Mouse (Mus musculus) granulocyte monocyte progenitor cell, adult 5-6 weeks (primary cell): ENCODE data around the gene Zpbp2. TPM values are rescaled to one million over a fixed set of nuclear protein-coding genes. Genes with fewer than 3 reads are reported as not detected.
"Not testable (repeated sequence)": the region's sequence is repeated elsewhere in the genome, so short reads cannot be mapped to it uniquely, and the experiment has no call there.

Experiments
- ATAC-seq: replicated peaks from 2 replicates; pipeline ENCODE4 v1.8.0; 2016; ENCODE audit warnings: mild to moderate bottlenecking, moderate TSS enrichment, inconsistent platforms; ENCODE audit not compliant: poor library complexity, severe bottlenecking
- total RNA-seq, 2 experiments: library from RNA; stranded (forward) in 1 of 2; stranded (reverse) in 1 of 2; fragments of 200-712, 200-1000 nt in 1 of 2; fragments of >200 nt in 1 of 2; fragmentation: Nextera tagmentation in 1 of 2; gene quantifications; 2 replicates each; pipeline ENCODE4 v1.2.3; 2014 to 2017

Gene Zpbp2
- total RNA-seq, 2 experiments from 2014 or later: 1.6 TPM; not detected in 1

GRCm38 (mm10) chr11:98587684-98588546 is 37.0 kb downstream of the Zpbp2 start:
- peak; percentile 60 for ATAC-seq

- ATAC-seq: no peak
These were observed 38.0 kb downstream of the Zpbp2 start for GRCm38 (mm10) chr11:98588833-98589281.

GRCm38 (mm10) chr11:98589306-98589705 is 38.4 kb downstream of the Zpbp2 start:
- no peak for ATAC-seq

- no peak for ATAC-seq
These were observed 39.9 kb downstream of the Zpbp2 start for GRCm38 (mm10) chr11:98590548-98591445.

GRCm38 (mm10) chr11:98595021-98595420 is 44.1 kb downstream of the Zpbp2 start:
- ATAC-seq: no peak

GRCm38 (mm10) chr11:98595473-98595872 is 44.6 kb downstream of the Zpbp2 start:
- ATAC-seq: no peak

GRCm38 (mm10) chr11:98595955-98596354 is 45.1 kb downstream of the Zpbp2 start:
- no peak for ATAC-seq

- peak; percentile 69 for ATAC-seq
These were observed 46.5 kb downstream of the Zpbp2 start for GRCm38 (mm10) chr11:98597363-98597762.

- ATAC-seq: no peak
These were observed 47.1 kb downstream of the Zpbp2 start, which contains the start of gene Lrrc3c for GRCm38 (mm10) chr11:98597991-98598390. Gene Lrrc3c, plus strand, starts transcription at chr11:98598291.

- no peak for ATAC-seq
These were observed 48.0 kb downstream of the Zpbp2 start for GRCm38 (mm10) chr11:98598851-98599290.

- ATAC-seq: 0 out of 2 replicates have a peak, but pooled peaks have one; percentile 12
These were observed 48.4 kb downstream of the Zpbp2 start for GRCm38 (mm10) chr11:98599291-98599690.

- ATAC-seq: peak; percentile 63
These were observed 51.3 kb downstream of the Zpbp2 start for GRCm38 (mm10) chr11:98602090-98602690.

GRCm38 (mm10) chr11:98603953-98604352 is 53.1 kb downstream of the Zpbp2 start:
- ATAC-seq: no peak

GRCm38 (mm10) chr11:98604911-98605310 is 54.0 kb downstream of the Zpbp2 start:
- not testable (repeated sequence) for ATAC-seq

GRCm38 (mm10) chr11:98606763-98607162 is 55.9 kb downstream of the Zpbp2 start:
- peak; percentile 69 for ATAC-seq

Other genes with a start within 250 kb of the Zpbp2 start
- not detected in 2 replicates for gene Neurod2, start 221.4 kb upstream of the Zpbp2 start, total RNA-seq (2014; fragmentation: Nextera tagmentation)
- not detected in 2 replicates for gene Neurod2, start 221.4 kb upstream of the Zpbp2 start, total RNA-seq (2017)
- not detected in 2 replicates for gene Ppp1r1b, start 202.7 kb upstream of the Zpbp2 start, total RNA-seq (2014; fragmentation: Nextera tagmentation)
- gene Ppp1r1b, start 202.7 kb upstream of the Zpbp2 start, total RNA-seq (2017): not detected in 2 replicates
- 18.4 and 24.9 TPM in 2 replicates for gene Stard3, start 192.7 kb upstream of the Zpbp2 start, total RNA-seq (2014; fragmentation: Nextera tagmentation)
- 18.2 and 27.8 TPM in 2 replicates for gene Stard3, start 192.7 kb upstream of the Zpbp2 start, total RNA-seq (2017)
- not detected in 2 replicates for gene Tcap, start 167.3 kb upstream of the Zpbp2 start, total RNA-seq (2014; fragmentation: Nextera tagmentation)
- gene Tcap, start 167.3 kb upstream of the Zpbp2 start, total RNA-seq (2017): not detected in 2 replicates
- gene Pnmt, start 164.6 kb upstream of the Zpbp2 start, total RNA-seq (2014; fragmentation: Nextera tagmentation): not detected in 2 replicates
- gene Pnmt, start 164.6 kb upstream of the Zpbp2 start, total RNA-seq (2017): not detected in 2 replicates
- 1.3 and 3.1 TPM in 2 replicates for gene Pgap3, start 150.6 kb upstream of the Zpbp2 start, total RNA-seq (2014; fragmentation: Nextera tagmentation)
- 1.4 and 2.8 TPM in 2 replicates for gene Pgap3, start 150.6 kb upstream of the Zpbp2 start, total RNA-seq (2017)
- not detected in 2 replicates for gene Erbb2, start 138.6 kb upstream of the Zpbp2 start, total RNA-seq (2014; fragmentation: Nextera tagmentation)
- gene Erbb2, start 138.6 kb upstream of the Zpbp2 start, total RNA-seq (2017): not detected in 2 replicates
- 66.2 and 84.5 TPM in 2 replicates for gene Mien1, start 112.1 kb upstream of the Zpbp2 start, total RNA-seq (2014; fragmentation: Nextera tagmentation)
- 23.7 and 24.9 TPM in 2 replicates for gene Mien1, start 112.1 kb upstream of the Zpbp2 start, total RNA-seq (2017)
- not detected in 2 replicates for gene Grb7, start 104.7 kb upstream of the Zpbp2 start, total RNA-seq (2014; fragmentation: Nextera tagmentation)
- gene Grb7, start 104.7 kb upstream of the Zpbp2 start, total RNA-seq (2017): not detected in 2 replicates
- gene Ikzf3, start 5.1 kb upstream of the Zpbp2 start, total RNA-seq (2014; fragmentation: Nextera tagmentation): 0.15 TPM in 1 of 2 replicates, not detected in the other
- not detected in 2 replicates for gene Ikzf3, start 5.1 kb upstream of the Zpbp2 start, total RNA-seq (2017)
- gene Ormdl3, start 36.3 kb downstream of the Zpbp2 start, total RNA-seq (2014; fragmentation: Nextera tagmentation): 5.9 and 7.3 TPM in 2 replicates
- gene Ormdl3, start 36.3 kb downstream of the Zpbp2 start, total RNA-seq (2017): 7.7 and 8.6 TPM in 2 replicates
- gene Lrrc3c, start 47.2 kb downstream of the Zpbp2 start, total RNA-seq (2014; fragmentation: Nextera tagmentation): not detected in 2 replicates
- not detected in 2 replicates for gene Lrrc3c, start 47.2 kb downstream of the Zpbp2 start, total RNA-seq (2017)
- 1.6 and 1.8 TPM in 2 replicates for gene Gm12355, start 74.6 kb downstream of the Zpbp2 start, total RNA-seq (2014; fragmentation: Nextera tagmentation)
- 4.8 and 9.5 TPM in 2 replicates for gene Gm12355, start 74.6 kb downstream of the Zpbp2 start, total RNA-seq (2017)
- gene Gsdma3, start 75.3 kb downstream of the Zpbp2 start, total RNA-seq (2014; fragmentation: Nextera tagmentation): not detected in 2 replicates
- gene Gsdma3, start 75.3 kb downstream of the Zpbp2 start, total RNA-seq (2017): not detected in 2 replicates
- gene Gsdma2, start 95.7 kb downstream of the Zpbp2 start, total RNA-seq (2014; fragmentation: Nextera tagmentation): not detected in 2 replicates
- not detected in 2 replicates for gene Gsdma2, start 95.7 kb downstream of the Zpbp2 start, total RNA-seq (2017)
- not detected in 2 replicates for gene Gsdma, start 113.3 kb downstream of the Zpbp2 start, total RNA-seq (2014; fragmentation: Nextera tagmentation)
- not detected in 2 replicates for gene Gsdma, start 113.3 kb downstream of the Zpbp2 start, total RNA-seq (2017)
- 77.3 and 81.3 TPM in 2 replicates for gene Psmd3, start 131.5 kb downstream of the Zpbp2 start, total RNA-seq (2014; fragmentation: Nextera tagmentation)
- 67.4 and 90.0 TPM in 2 replicates for gene Psmd3, start 131.5 kb downstream of the Zpbp2 start, total RNA-seq (2017)
- not detected in 2 replicates for gene Csf3, start 150.2 kb downstream of the Zpbp2 start, total RNA-seq (2014; fragmentation: Nextera tagmentation)
- gene Csf3, start 150.2 kb downstream of the Zpbp2 start, total RNA-seq (2017): not detected in 2 replicates
- gene Med24, start 178.3 kb downstream of the Zpbp2 start, total RNA-seq (2014; fragmentation: Nextera tagmentation): 57.3 and 68.2 TPM in 2 replicates
- gene Med24, start 178.3 kb downstream of the Zpbp2 start, total RNA-seq (2017): 37.6 and 42.6 TPM in 2 replicates
- gene Thra, start 189.5 kb downstream of the Zpbp2 start, total RNA-seq (2014; fragmentation: Nextera tagmentation): 39.3 and 39.5 TPM in 2 replicates
- 23.0 and 24.2 TPM in 2 replicates for gene Thra, start 189.5 kb downstream of the Zpbp2 start, total RNA-seq (2017)
- gene Nr1d1, start 224.2 kb downstream of the Zpbp2 start, total RNA-seq (2014; fragmentation: Nextera tagmentation): 2.3 and 2.8 TPM in 2 replicates
- gene Nr1d1, start 224.2 kb downstream of the Zpbp2 start, total RNA-seq (2017): 1.2 TPM in 1 of 2 replicates, not detected in the other
- gene Msl1, start 244.4 kb downstream of the Zpbp2 start, total RNA-seq (2014; fragmentation: Nextera tagmentation): 72.7 and 75.0 TPM in 2 replicates
- 59.8 and 70.1 TPM in 2 replicates for gene Msl1, start 244.4 kb downstream of the Zpbp2 start, total RNA-seq (2017)